In the genomic region with DNA sequence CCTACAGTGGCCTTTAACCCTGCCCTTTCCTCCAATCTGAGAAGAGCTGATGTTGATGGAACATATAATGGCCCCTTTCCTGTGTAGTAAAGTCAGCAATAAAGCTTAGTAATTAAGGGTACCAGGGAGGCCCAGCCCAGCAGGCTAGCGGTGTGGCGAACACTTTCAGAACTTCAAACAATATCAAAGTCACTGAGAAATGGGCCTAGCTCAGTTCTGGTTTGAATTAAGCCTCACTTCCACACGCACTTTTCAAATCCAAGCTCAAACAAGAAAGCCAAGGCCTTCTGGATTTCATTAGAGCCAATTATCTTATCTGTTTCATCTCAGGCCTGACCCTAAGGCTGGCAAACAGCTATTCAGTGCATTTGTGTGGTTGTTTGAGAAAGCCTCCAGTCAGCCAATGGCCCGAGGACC, we compare ENCODE assay signal across 17 mouse cellular contexts.
DNase-seq lines count a peak whose midpoint lies in the region; ATAC-seq and TF ChIP-seq lines count a peak whose summit lies in the region.
"Had no signal": no experiment of that assay in that cellular context is flagged by ENCODE, and none has a peak within 500 bp of the region (broad histone marks: within the 10 kb centered on the region; RNA-seq: fewer than 3 reads in every experiment).

No protein-coding gene starts in this region.

- peaks cover 27% of the 10 kb centered on the region for H3K4me1 ChIP-seq in forebrain, embryonic 10.5 days
- H3K4me1 ChIP-seq in forebrain, embryonic 16.5 days (replicated peaks; ENCODE audit: control insufficient read depth, insufficient read depth, low read length), result no peaks in the 10 kb centered on the region
- no peaks in the 10 kb centered on the region for H3K4me1 ChIP-seq in testis, adult 2 months (ENCODE audit: control insufficient read depth, insufficient read depth, low read length)
- peaks cover 11% of the 10 kb centered on the region; the same call in 1 of the 2 replicates for H3K4me1 ChIP-seq in limb, embryonic 11.5 days (ENCODE audit: control insufficient read depth, insufficient read depth, low read length)
- H3K4me1 ChIP-seq: heart, embryonic 10.5 days; lung, embryonic 15.5 days; neural tube, embryonic 15.5 days had no signal

- no peak overlapping the region for H3K9ac ChIP-seq in forebrain, embryonic 16.5 days (replicated peaks; ENCODE audit: low read depth, low read length)
- no peak overlapping the region for H3K9ac ChIP-seq in limb, embryonic 11.5 days (ENCODE audit: low read length)
- H3K9ac ChIP-seq: lung, embryonic 15.5 days; neural tube, embryonic 15.5 days had no signal

- H3K4me3 ChIP-seq in forebrain, embryonic 10.5 days, result no peak overlapping the region
- no peak overlapping the region for H3K4me3 ChIP-seq in forebrain, embryonic 16.5 days (replicated peaks; ENCODE audit: low read length)
- peak overlapping the region; percentile 49; the same call in 1 of the 2 replicates for H3K4me3 ChIP-seq in testis, adult 2 months (ENCODE audit: control insufficient read depth, low read depth, low read length)
- H3K4me3 ChIP-seq in limb, embryonic 11.5 days (ENCODE audit: low read depth, low read length), result no peak overlapping the region
- H3K4me3 ChIP-seq: gastrocnemius, adult 2 months; heart, embryonic 10.5 days; lung, embryonic 15.5 days; neural tube, embryonic 15.5 days had no signal

- no peaks in the 10 kb centered on the region for H3K9me3 ChIP-seq in forebrain, embryonic 10.5 days
- H3K9me3 ChIP-seq in forebrain, embryonic 16.5 days (ENCODE audit: control insufficient read depth, low read length), result no peaks in the 10 kb centered on the region
- no peaks in the 10 kb centered on the region for H3K9me3 ChIP-seq in limb, embryonic 11.5 days (ENCODE audit: control insufficient read depth, low read length)
- H3K9me3 ChIP-seq: heart, embryonic 10.5 days; lung, embryonic 15.5 days; neural tube, embryonic 15.5 days had no signal

- DNase-seq in forebrain, embryonic 10.5 days (ENCODE audit: extremely low spot score, low spot score), result peak; percentile 37
- no peak for DNase-seq in testis, postnatal 14 days (ENCODE audit: low spot score)
- DNase-seq in limb, embryonic 11.5 days (ENCODE audit: low spot score), result peak; percentile 72
- DNase-seq in yolk sac, embryonic 10.5 days (ENCODE audit: low spot score), result peak; percentile 12
- no peak for DNase-seq in heart, adult 11 months
- no peak for DNase-seq in B cell, adult 2 months
- DNase-seq: adrenal gland, adult 8-10 months; cerebellum, adult 9-11 months; gastrocnemius, adult 2 months; kidney, postnatal 14 days; left cerebral cortex, postnatal 4 days; right cerebral cortex, adult 18-20 months had no signal

- ATAC-seq in forebrain, embryonic 16.5 days, result no peak
- peak; percentile 90 for ATAC-seq in limb, embryonic 11.5 days (ENCODE audit: insufficient number of reproducible peaks, low FRiP score, low TSS enrichment, low read depth)

- H3K36me3 ChIP-seq in forebrain, embryonic 10.5 days (replicated peaks), result no peaks in the 10 kb centered on the region
- no peaks in the 10 kb centered on the region for H3K36me3 ChIP-seq in forebrain, embryonic 16.5 days (ENCODE audit: control insufficient read depth, insufficient read depth)
- no peaks in the 10 kb centered on the region for H3K36me3 ChIP-seq in testis, adult 2 months (ENCODE audit: control insufficient read depth, insufficient read depth, low read length)
- no peaks in the 10 kb centered on the region for H3K36me3 ChIP-seq in limb, embryonic 11.5 days (ENCODE audit: control insufficient read depth, insufficient read depth, low read length)
- H3K36me3 ChIP-seq: heart, embryonic 10.5 days; lung, embryonic 15.5 days; neural tube, embryonic 15.5 days had no signal

- TF ChIP-seq CTCF in testis, adult 2 months (IDR thresholded peaks at IDR 0.05; ENCODE audit: control insufficient read depth, insufficient read depth, insufficient replicate concordance, low read depth, low read length), result no peak

- H3K27ac ChIP-seq in forebrain, embryonic 10.5 days, result no peak overlapping the region
- no peak overlapping the region for H3K27ac ChIP-seq in forebrain, embryonic 16.5 days (ENCODE audit: low read length)
- no peak overlapping the region for H3K27ac ChIP-seq in testis, adult 2 months (ENCODE audit: control insufficient read depth, insufficient read depth, low read depth, low read length)
- H3K27ac ChIP-seq in limb, embryonic 11.5 days (replicated peaks; ENCODE audit: low read depth, low read length), result no peak overlapping the region
- H3K27ac ChIP-seq: gastrocnemius, adult 2 months; heart, embryonic 10.5 days; lung, embryonic 15.5 days; neural tube, embryonic 15.5 days had no signal

- no peaks in the 10 kb centered on the region for H3K27me3 ChIP-seq in forebrain, embryonic 10.5 days (ENCODE audit: poor library complexity, severe bottlenecking)
- H3K27me3 ChIP-seq in forebrain, embryonic 16.5 days (replicated peaks; ENCODE audit: control insufficient read depth, insufficient read depth, low read length), result no peaks in the 10 kb centered on the region
- H3K27me3 ChIP-seq in testis, adult 2 months (ENCODE audit: control insufficient read depth, insufficient read depth, low read length), result no peaks in the 10 kb centered on the region
- no peaks in the 10 kb centered on the region for H3K27me3 ChIP-seq in limb, embryonic 11.5 days (ENCODE audit: control insufficient read depth, insufficient read depth, low read length)
- H3K27me3 ChIP-seq: lung, embryonic 15.5 days; neural tube, embryonic 15.5 days had no signal

- 38% methylated on average over 4 of the region's 4 CpGs for WGBS in forebrain, embryonic 10.5 days
- 22% methylated on average over 4 of the region's 4 CpGs for WGBS in forebrain, embryonic 16.5 days
- 3% methylated on average over 4 of the region's 4 CpGs for whole genome bisulfite sequencing in limb, embryonic 11.5 days

- no peak overlapping the region for H3K4me2 ChIP-seq in forebrain, embryonic 16.5 days (ENCODE audit: low read length)
- no peak overlapping the region for H3K4me2 ChIP-seq in limb, embryonic 11.5 days (ENCODE audit: low read depth, severe bottlenecking)
- H3K4me2 ChIP-seq: lung, embryonic 15.5 days; neural tube, embryonic 15.5 days had no signal

- TF ChIP-seq POLR2A in testis, adult 2 months (IDR thresholded peaks at IDR 0.05; ENCODE audit: control insufficient read depth, low read depth, low read length), result no peak

Comparison
In these comparisons a context has a peak if more than half of its experiments do, and no peak if none do; other contexts are left out.
1. DNase-seq: peak in forebrain, embryonic 10.5 days (single experiment), limb, embryonic 11.5 days (single experiment) and yolk sac, embryonic 10.5 days (single experiment); none in testis, postnatal 14 days (single experiment), heart, adult 11 months (single experiment) and B cell, adult 2 months (0 of 2).